Mouse (Mus musculus): ENCODE results near the gene Shisa8. TPM values are rescaled to one million over a fixed set of nuclear protein-coding genes. Genes with fewer than 3 reads are reported as not detected.

Gene Shisa8
- total RNA-seq, 2 experiments from 2014 or later: 2.0 to 3.1 TPM

DNA sequence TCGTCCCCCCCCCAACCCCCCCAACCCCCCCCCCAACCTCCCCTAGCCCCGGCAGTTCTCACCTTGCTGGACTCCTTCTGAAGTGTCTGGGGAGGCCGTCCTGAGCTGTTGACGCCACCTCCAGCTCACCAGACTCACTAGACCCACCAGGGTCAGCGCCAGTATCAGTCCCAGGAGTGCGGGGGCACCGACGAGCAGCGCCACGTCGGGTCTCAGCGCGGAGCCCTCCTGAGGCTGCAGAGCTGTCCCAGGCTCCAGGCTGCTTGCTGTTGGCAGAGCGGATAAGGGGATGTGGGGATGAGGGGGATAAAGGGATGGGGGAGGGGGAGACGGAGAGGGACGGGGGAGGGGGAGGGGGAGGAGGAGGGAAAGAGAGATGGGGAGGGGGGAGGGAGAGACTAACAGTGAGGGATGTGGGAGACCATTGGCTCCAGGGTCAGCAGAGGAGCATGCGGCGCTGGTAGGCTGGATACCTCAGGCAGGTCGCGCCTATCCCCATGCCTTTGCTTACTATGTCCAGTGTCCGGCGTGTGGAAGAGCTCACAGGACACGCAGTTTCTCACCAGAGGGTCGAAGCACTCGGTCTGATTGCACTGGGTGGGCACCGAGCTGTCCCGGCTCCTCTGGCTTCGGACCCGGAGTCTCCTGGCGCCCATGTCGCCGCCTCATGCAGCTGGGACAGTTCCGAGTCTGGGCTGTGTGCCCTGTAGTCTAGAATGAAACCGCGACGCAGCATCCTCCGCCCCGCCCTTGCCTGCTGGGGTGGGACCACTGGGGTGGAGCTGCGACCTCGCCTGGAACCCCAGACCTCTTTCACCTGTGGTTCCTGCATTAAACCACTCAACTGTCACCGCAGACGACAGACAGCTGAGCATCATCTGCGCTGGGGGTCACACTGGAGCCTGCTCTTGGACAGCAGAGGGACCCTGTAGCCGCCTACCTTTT is 11.3 kb upstream of the Shisa8 start, which contains the start of gene Tnfrsf13c:
TSS of gene Tnfrsf13c (minus strand) at position 713 of the 945 bp plus-strand sequence.
- peak in 1 of 2 experiments; percentile 50 for DNase-seq (ENCODE audit: low spot score in 2 of 2)

DNA sequence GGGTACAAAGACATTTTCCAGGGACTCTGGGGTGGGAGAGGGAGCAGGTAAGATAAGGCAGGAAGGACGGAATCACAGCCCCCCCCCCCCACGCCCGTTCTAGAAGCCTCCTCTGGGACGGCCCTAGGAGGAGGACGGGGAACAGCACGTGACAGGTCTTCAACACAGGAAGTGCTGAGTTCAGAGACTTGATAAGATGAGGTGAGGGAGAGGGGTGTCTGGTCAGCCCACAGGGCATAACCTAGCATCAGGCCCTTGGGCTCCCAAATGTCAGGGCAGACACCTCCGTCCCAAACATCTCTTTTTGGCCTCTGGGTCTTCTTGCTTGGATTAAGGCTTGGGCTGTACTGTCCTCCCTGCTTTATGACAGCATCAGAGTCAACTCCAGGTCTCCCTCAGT is 10.6 kb upstream of the Shisa8 start:
- DNase-seq (ENCODE audit: low spot score in 2 of 2): no peak

GRCm38 (mm10) chr15:82221104-82221860 is 8.7 kb upstream of the Shisa8 start:
- no peak for DNase-seq (ENCODE audit: low spot score in 2 of 2)

- DNase-seq (ENCODE audit: low spot score in 2 of 2): no peak
Observed at GRCm38 (mm10) chr15:82220003-82220675, 7.5 kb upstream of the Shisa8 start.

- DNase-seq (ENCODE audit: low spot score in 2 of 2): no peak
Observed at GRCm38 (mm10) chr15:82218778-82219666, 6.4 kb upstream of the Shisa8 start.

DNA sequence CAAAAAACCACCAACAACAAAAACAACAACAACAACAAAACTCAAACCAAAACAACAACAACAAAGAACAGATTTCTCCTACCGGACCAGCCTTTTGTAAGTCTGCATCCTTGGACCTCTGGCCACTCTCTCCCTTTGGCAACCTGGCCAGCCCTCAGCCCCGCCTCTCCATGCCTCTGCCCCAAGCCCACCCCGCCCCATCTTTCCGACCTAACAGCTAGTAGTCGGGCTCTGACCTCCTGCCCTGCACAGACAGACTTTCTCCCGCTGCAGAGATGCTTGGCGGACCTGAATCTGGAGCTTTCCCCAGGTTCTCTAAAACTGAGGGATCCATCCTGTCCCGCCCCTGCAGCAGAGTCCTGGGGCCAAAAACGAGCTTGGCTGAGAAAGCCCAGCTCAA is 5.4 kb upstream of the Shisa8 start:
- DNase-seq (ENCODE audit: low spot score in 2 of 2): no peak

DNA sequence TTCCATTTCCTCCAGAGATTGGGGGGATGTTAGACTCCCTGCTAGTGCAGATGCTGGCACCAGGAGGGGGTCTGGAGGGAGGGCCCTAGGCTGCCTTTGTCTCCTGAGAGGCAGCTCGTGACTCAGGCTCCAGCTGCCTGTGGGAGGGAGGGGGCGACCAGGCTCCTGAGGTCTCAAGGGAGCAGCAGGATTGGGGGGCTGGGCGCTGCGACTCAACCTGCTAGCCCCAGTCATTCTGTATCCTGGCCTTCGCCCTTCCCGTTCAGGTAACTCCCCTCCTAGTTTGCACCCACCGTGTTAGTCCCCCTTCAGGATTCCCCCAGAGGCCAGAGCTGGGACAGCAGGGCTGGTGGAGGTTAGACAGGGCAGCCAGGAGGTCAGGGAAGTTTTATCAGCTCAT is 4.4 kb upstream of the Shisa8 start:
- no peak for DNase-seq (ENCODE audit: low spot score in 2 of 2)

GRCm38 (mm10) chr15:82216142-82216827 is 3.7 kb upstream of the Shisa8 start:
- no peak for DNase-seq (ENCODE audit: low spot score in 2 of 2)

DNA sequence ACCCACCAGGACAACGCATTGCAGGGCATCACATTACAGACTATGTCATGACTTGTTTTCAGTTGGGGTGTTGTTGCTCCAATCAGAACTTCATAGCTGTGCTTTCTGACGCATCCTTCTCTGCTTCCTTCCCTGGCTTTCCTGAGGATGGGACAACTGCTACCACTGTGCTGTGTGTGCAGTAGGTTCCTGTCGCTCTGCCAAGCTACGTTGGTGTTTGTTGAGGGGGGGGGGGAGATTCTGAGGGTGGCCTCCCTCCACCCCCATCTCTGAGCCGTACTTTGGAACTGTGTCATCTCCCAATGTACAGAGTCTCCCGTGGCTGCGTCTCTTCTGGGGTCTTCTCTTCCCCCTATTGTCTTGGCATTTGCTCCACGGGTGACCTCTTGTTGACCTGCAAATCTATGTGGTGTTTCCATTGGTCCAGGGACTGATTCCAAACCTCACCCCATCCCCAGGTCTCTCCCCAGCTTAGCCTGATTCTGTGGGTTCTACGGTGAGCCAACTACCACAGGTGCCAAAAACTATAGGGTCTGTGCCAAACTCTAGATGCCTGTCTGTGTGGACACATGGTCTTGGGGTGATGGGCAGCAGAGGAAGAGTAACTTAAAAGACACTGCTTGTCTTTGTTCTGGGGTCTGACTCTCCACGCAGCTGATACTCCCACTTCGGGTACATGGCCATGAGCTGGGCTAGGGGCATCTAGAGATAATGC is 2.9 kb upstream of the Shisa8 start:
- DNase-seq (ENCODE audit: low spot score in 2 of 2): no peak

- no peak for DNase-seq (ENCODE audit: low spot score in 2 of 2)
Observed at GRCm38 (mm10) chr15:82213222-82213621, 607 bp upstream of the Shisa8 start.

DNA sequence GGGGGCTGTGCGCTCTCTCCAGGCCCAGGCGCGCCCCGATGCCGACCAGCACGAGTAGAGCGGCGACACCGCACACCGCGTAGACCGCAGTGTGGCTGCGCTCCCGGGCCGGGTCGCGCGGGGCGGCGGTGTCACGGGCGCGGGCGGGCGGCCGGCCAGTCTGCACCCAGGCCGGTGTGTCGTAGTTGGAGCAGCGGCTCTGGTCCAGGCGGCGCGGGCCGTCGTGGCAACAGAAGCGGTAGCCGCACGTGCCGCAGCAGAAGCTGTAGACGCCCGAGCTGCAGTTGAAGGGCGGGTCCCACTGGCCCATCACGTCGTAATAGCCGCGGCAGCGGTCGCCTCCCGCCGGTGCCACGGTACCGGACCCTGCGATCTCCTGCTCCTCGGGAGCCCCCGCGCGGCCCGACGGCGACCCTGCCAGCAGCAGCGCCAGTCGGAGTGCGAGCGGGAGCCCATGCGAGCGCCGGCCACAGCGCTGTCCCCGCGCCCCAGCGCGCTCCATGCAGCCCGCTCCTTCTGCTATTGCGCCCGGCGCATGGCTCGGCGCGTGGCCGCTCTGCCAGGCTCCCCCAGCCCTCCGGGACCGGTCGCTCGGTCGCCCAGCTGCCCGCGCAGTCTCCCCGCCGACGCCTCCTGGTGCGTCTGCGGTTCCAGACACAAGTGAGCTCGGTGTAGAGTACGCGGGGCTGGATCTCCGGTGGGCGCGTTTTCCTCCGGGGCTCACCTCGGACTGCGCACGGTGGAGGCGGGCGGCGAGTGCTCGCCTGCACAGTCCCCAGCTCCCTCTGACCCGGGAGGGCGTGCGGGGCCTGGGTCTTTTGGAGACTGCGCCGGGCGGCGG is 484 bp downstream of the Shisa8 start:
- peak in 1 of 2 experiments; percentile 62 for DNase-seq (ENCODE audit: low spot score in 2 of 2)

GRCm38 (mm10) chr15:82211281-82211680 is 1.3 kb downstream of the Shisa8 start:
- DNase-seq (ENCODE audit: low spot score in 2 of 2): no peak

- DNase-seq (ENCODE audit: low spot score in 2 of 2): no peak
Observed at GRCm38 (mm10) chr15:82210801-82211200, 1.8 kb downstream of the Shisa8 start.

DNA sequence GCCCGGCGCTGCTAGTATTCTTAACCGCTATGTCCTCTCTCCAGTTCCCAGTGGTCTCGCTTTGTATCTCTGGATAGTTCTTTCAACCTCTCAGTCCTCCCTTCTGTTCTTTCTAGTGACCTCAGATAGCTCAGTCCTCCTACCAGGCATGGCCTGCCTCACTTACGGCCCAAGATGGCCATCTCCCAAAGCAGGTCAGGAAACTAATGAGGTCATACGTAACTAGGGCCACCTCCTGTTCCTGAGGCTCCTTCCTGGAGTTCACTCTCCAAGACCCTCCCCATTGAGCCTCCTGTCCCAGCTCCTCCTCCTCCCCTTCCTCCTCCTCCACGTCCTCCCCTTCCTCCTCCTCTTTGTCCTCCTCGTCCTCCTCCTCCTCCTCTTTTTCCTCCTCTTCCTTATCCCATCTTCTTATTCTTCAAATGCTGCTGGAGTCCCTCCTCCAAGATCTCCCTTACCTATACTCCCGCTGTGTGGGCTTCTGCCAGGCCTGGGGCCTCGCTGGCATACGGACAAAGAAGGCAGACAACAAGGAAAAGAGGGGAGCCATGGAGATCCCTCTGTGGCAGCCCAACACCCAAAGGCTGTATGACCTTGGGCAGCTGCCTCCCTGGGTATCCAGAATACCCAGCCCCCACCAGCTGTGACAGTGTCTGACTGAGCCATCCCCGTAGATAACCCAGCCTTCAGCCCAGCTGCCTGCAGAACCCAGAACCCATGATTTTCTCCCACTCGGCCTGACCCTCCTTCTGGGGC is 3.1 kb downstream of the Shisa8 start:
- no peak for DNase-seq (ENCODE audit: low spot score in 2 of 2)

DNA sequence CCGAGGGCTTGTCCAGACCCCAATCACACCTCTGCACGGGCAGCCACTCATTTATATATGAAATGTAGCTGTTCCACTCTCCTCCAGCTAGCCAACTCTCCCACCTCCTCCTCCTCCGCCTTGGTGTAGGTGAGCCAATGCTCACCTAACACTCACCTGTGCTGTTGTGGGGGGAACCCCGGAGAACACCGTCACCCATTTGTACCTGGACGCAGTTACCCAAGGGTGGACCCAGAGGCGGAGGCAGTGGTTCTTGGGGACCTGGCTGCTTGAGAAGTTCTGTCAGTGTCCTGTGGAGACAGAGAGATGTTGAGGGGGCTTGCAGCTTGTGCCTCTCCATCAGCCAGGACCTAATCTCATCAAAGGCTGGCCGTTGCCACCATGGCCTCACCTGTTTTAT is 4.3 kb downstream of the Shisa8 start:
- DNase-seq (ENCODE audit: low spot score in 2 of 2): no peak

- no peak for DNase-seq (ENCODE audit: low spot score in 2 of 2)
Observed at GRCm38 (mm10) chr15:82207504-82208219, 5.0 kb downstream of the Shisa8 start.

GRCm38 (mm10) chr15:82207105-82207459 is 5.5 kb downstream of the Shisa8 start:
- DNase-seq (ENCODE audit: low spot score in 2 of 2): no peak

Data from layer of hippocampus, postnatal 10 days (tissue).